Mouse (Mus musculus) E14TG2a.4 (cell line): Measurements from ENCODE around the gene Bcas3.

Experiments used
- CTCF ChIP-seq: conservative IDR thresholded peaks from 2 replicates; pipeline ENCODE4 v1.5.1; 2014; ENCODE audit warnings: low read length
- POU5F1 ChIP-seq: IDR thresholded peaks from 2 replicates; pipeline ENCODE4 v1.6.1; 2014; ENCODE audit warnings: low read length, borderline replicate concordance

- TF ChIP-seq CTCF: no peak
- TF ChIP-seq POU5F1: no peak
Observed at GRCm38 (mm10) chr11:85850233-85850632, 497.3 kb downstream of the Bcas3 start, which contains the start of gene Gm11444.
